Comparison of ENCODE assay signal across 11 mouse cellular contexts in genomic region chr2:90526971-90527370, GRCm38 (mm10). TPM values are rescaled to one million over a fixed set of nuclear protein-coding genes. Genes with fewer than 3 reads are reported as not detected.
DNase-seq lines count a peak whose midpoint lies in the region; ATAC-seq and TF ChIP-seq lines count a peak whose summit lies in the region.
"Had no signal": no experiment of that assay in that cellular context is flagged by ENCODE, and none has a peak within 500 bp of the region (broad histone marks: within the 10 kb centered on the region; RNA-seq: fewer than 3 reads in every experiment).

No protein-coding gene starts in this region.

- TF ChIP-seq POLR2A in brain, embryonic 14.5 days (IDR thresholded peaks at IDR 0.05; ENCODE audit: borderline replicate concordance, extremely low read depth, insufficient read depth, insufficient read length, poor library complexity, severe bottlenecking) = no peak

- H3K27me3 ChIP-seq in heart, postnatal 0 days (ENCODE audit: control insufficient read depth, insufficient read depth, low read length) = no peaks in the 10 kb centered on the region
- H3K27me3 ChIP-seq in forebrain, embryonic 16.5 days (replicated peaks; ENCODE audit: control insufficient read depth, insufficient read depth, low read length) = no peaks in the 10 kb centered on the region
- no peaks in the 10 kb centered on the region for H3K27me3 ChIP-seq in midbrain, embryonic 13.5 days
- H3K27me3 ChIP-seq: heart, embryonic 12.5 days had no signal

- no peaks in the 10 kb centered on the region for H3K9me3 ChIP-seq in heart, postnatal 0 days (replicated peaks; ENCODE audit: control insufficient read depth, low read length)
- H3K9me3 ChIP-seq in forebrain, embryonic 16.5 days (ENCODE audit: control insufficient read depth, low read length) = no peaks in the 10 kb centered on the region
- H3K9me3 ChIP-seq in midbrain, embryonic 13.5 days = no peaks in the 10 kb centered on the region

- H3K4me1 ChIP-seq in heart, postnatal 0 days (ENCODE audit: control insufficient read depth, insufficient read depth) = no peaks in the 10 kb centered on the region
- H3K4me1 ChIP-seq in forebrain, embryonic 16.5 days (replicated peaks; ENCODE audit: control insufficient read depth, insufficient read depth, low read length) = peaks cover 15% of the 10 kb centered on the region
- peaks cover 12% of the 10 kb centered on the region for H3K4me1 ChIP-seq in midbrain, embryonic 13.5 days (replicated peaks)

- WGBS in heart, postnatal 0 days = 77% methylated on average over 6 of the region's 6 CpGs
- WGBS in forebrain, embryonic 16.5 days = 13% methylated on average over 6 of the region's 6 CpGs
- 20% methylated on average over 6 of the region's 6 CpGs for WGBS in midbrain, embryonic 13.5 days

- no peaks in the 10 kb centered on the region for H3K36me3 ChIP-seq in heart, postnatal 0 days (replicated peaks; ENCODE audit: control insufficient read depth, insufficient read depth, low read length)
- H3K36me3 ChIP-seq in forebrain, embryonic 16.5 days (ENCODE audit: control insufficient read depth, insufficient read depth) = no peaks in the 10 kb centered on the region
- no peaks in the 10 kb centered on the region for H3K36me3 ChIP-seq in midbrain, embryonic 13.5 days
- H3K36me3 ChIP-seq: heart, embryonic 12.5 days had no signal

- no peak for TF ChIP-seq EP300 in heart, postnatal 0 days (IDR thresholded peaks at IDR 0.05; ENCODE audit: low read depth)

- H3K9ac ChIP-seq in heart, postnatal 0 days (replicated peaks; ENCODE audit: low read depth, low read length) = no peak overlapping the region
- peak overlapping the region; percentile 18; the same call in 1 of the 2 replicates for H3K9ac ChIP-seq in forebrain, embryonic 16.5 days (replicated peaks; ENCODE audit: low read depth, low read length)
- no peak overlapping the region for H3K9ac ChIP-seq in midbrain, embryonic 13.5 days (replicated peaks)
- H3K9ac ChIP-seq: heart, embryonic 12.5 days had no signal

- H3K4me2 ChIP-seq in heart, postnatal 0 days (ENCODE audit: low read depth, low read length) = no peak overlapping the region
- H3K4me2 ChIP-seq in forebrain, embryonic 16.5 days (ENCODE audit: low read length) = peak overlapping the region; percentile 12
- peak overlapping the region; percentile 19 for H3K4me2 ChIP-seq in midbrain, embryonic 13.5 days (replicated peaks)
- H3K4me2 ChIP-seq: heart, embryonic 12.5 days had no signal

- ATAC-seq in heart, postnatal 0 days (ENCODE audit: insufficient read depth, low read depth) = no peak
- ATAC-seq in forebrain, embryonic 16.5 days = peak; percentile 47
- peak; percentile 55 for ATAC-seq in midbrain, embryonic 13.5 days
- no peak for ATAC-seq in megakaryocyte progenitor cell, adult 5-6 weeks (replicated peaks; ENCODE audit: poor library complexity)

- H3K27ac ChIP-seq in heart, postnatal 0 days (ENCODE audit: low read depth) = peak overlapping the region; percentile 15; the same call in 1 of the 2 replicates
- H3K27ac ChIP-seq in forebrain, embryonic 16.5 days (ENCODE audit: low read length) = peak overlapping the region; percentile 41; the same call in 1 of the 2 replicates
- H3K27ac ChIP-seq in midbrain, embryonic 13.5 days = peak overlapping the region; percentile 42

- DNase-seq in heart, postnatal 0 days (ENCODE audit: low spot score) = no peak
- no peak for DNase-seq in heart, adult 18-20 months
- peak; percentile 46 for DNase-seq in brain, embryonic 14.5 days (ENCODE audit: low read depth)
- no peak for DNase-seq in heart, adult 11 months
- DNase-seq in retina, embryonic 14.5 days (ENCODE audit: low spot score) = no peak
- DNase-seq: lung, postnatal 10 days; thymus, adult 2 months had no signal

- no peak for TF ChIP-seq CTCF in heart, postnatal 0 days (IDR thresholded peaks at IDR 0.05; ENCODE audit: low read depth)
- TF ChIP-seq CTCF in brain, embryonic 14.5 days (IDR thresholded peaks at IDR 0.05; ENCODE audit: borderline replicate concordance, extremely low read depth, insufficient read depth, insufficient read length) = no peak

- H3K4me3 ChIP-seq in heart, postnatal 0 days (ENCODE audit: low read depth, low read length) = no peak overlapping the region
- H3K4me3 ChIP-seq in forebrain, embryonic 16.5 days (replicated peaks; ENCODE audit: low read length) = no peak overlapping the region
- no peak overlapping the region for H3K4me3 ChIP-seq in midbrain, embryonic 13.5 days (replicated peaks)
- H3K4me3 ChIP-seq: heart, embryonic 12.5 days had no signal

RNA-seq across cellular contexts. Expression of gene Ptprj, which starts 53.5 kb away (rescaled TPM):
- total RNA-seq in heart, postnatal 0 days (2014; rRNA removed; ENCODE audit: low replicate concordance) = 5.6 and 6.8 TPM in 2 replicates
- polyA plus RNA-seq in heart, postnatal 0 days (2015; fragmentation: Nextera tagmentation; extraction: Ambion mirVana) = 0.56 and 0.58 TPM in 2 replicates
- 1 to 10 TPM; 6.5 to 8.8 TPM for total RNA-seq in heart, adult 18-20 months (2021)
- 6.1 and 11.7 TPM in 2 replicates for polyA plus RNA-seq in brain, embryonic 14.5 days (2012; rRNA removed)
- polyA plus RNA-seq in forebrain, embryonic 16.5 days (2015; fragmentation: Nextera tagmentation; extraction: Ambion mirVana) = 3.9 and 4.6 TPM in 2 replicates
- polyA plus RNA-seq in midbrain, embryonic 13.5 days (2015; fragmentation: Nextera tagmentation; extraction: Ambion mirVana) = 3.0 and 3.1 TPM in 2 replicates
- total RNA-seq in megakaryocyte progenitor cell, adult 5-6 weeks (2015) = 17.2 and 20.2 TPM in 2 replicates
- total RNA-seq in megakaryocyte progenitor cell, adult 5-6 weeks (2017) = 15.4 and 17.2 TPM in 2 replicates

Comparison
In these comparisons a context has a peak if more than half of its experiments do, and no peak if none do; other contexts are left out.
1. ATAC-seq: peak in forebrain, embryonic 16.5 days (single experiment) and midbrain, embryonic 13.5 days (single experiment); none in heart, postnatal 0 days (single experiment) and megakaryocyte progenitor cell, adult 5-6 weeks (single experiment).
2. Peak in every context shown above with its lines, with median percentiles within 50 percentile points of each other: H3K27ac ChIP-seq.